Mouse (Mus musculus): ENCODE results near the gene Phxr2.

DNA sequence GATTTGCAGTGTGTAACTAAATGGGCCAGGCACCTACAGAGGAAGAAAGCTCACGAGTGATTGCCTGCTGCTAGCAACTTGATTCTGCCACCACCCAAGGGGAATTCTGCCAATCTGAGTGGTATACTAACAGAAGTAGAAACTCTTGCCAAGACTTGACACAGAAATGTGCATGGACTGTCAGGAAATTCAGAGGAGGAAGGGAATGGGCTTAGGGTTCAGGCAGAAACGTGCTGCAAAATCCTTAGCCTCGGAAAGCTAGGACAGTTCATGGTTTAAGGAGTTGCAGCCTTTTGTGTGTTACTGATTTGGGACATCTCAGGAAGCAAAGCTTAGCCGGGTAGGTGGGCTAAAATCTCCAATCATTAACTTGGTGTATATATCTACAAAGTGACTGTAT lies at the start of gene Phxr2:
- TF ChIP-seq CTCF (IDR thresholded peaks at IDR 0.05; ENCODE audit: extremely low read depth, insufficient read depth, low read length) (no peak), POLR2A (IDR thresholded peaks at IDR 0.05; ENCODE audit: extremely low read depth, insufficient read depth, low read length) (no peak)
